Mouse (Mus musculus): Measurements from ENCODE around the gene Actl11.
A peak's percentile ranks its signal among the peaks of the same experiment; 100 is the strongest.

The Actl11 gene

DNA sequence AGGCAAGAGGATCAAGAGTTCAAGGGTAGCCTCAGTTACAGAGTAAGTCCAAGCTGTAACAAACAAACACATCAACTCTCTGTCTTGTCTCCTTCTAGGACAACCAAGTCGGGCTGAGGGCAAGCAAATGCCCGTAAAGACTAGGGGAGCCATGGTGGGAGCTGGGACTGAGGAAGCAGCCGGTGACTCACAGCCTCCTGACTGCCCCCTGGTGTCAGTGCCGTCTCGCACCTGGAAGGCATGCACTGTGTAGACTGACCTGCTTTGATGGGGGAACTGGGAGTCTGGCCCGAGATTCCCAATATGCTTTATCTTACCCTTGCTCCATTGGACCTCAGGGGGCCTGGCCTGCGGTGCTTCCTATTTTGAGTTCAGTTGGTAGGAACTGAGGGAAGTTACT, 5.2 kb upstream of the Actl11 start:
- peak; percentile 81 to 82 for DNase-seq

- DNase-seq = no peak
Observed at GRCm38 (mm10) chr9:107923956-107924355, 4.3 kb upstream of the Actl11 start.

DNA sequence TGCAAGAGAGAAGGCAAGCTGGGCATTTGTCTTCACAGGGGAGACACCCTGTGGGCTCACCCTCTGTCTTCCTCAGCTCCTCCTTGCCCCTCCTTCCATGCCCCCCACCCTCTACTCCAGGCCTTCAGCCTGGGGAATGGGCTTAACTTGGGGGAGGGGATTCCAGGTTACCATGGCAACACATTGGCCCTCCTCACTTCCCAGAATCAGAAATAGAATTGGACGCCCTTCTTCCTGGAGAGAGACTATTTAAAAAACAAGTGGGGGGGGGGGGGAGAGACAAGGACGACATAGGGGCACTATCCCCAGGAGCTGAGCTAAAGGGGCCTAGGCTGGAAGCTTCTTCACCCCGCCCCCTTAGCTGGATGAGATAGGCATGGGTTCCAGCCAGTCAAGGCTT, 3.0 kb upstream of the Actl11 start:
- no peak for DNase-seq

GRCm38 (mm10) chr9:107926920-107927420, 1.3 kb upstream of the Actl11 start:
- no peak for DNase-seq

- peak in 1 of 2 experiments; percentile 26 for DNase-seq
Observed at GRCm38 (mm10) chr9:107927749-107928148, 520 bp upstream of the Actl11 start.

GRCm38 (mm10) chr9:107932221-107932620, 4.0 kb downstream of the Actl11 start:
- no peak for DNase-seq

DNA sequence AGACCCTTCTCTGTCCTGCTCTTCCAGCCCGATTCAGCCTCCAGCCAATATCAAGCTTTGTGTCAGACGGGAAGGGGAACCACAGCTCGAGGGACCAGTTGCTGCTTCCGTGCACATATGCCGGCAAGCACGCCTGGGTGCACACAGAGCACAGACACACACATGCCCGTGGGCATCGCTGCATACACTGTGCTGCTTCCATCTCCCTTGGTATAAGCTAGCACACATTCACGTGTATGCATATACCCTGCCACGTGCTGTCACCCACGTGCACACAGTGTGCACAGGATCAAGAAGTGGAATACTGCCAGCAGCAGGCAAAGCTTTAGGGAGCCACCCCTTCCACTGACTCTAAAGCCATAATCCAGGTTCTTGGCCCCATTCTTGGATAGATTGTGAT, 5.9 kb downstream of the Actl11 start:
- DNase-seq = no peak

DNA sequence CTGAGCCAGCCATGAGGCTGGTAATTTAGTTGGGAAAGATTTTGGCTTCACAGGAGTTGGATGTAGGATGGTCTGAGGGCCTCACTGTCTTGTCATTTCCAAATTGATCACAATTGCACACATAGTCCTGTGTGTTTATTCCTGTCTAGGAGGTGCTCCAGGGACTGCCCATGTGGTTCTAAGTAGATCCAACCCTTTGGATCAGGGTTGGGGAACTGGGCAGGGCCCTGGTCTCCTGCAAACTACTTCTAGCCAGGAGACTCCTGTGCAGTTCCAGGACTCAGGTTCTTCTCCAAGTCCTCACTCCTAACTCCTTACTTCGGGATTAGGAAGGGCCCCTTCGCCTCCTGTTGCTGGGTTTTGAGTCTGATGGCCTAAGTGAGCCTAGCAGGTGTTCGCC, 7.1 kb downstream of the Actl11 start, which contains the start of gene Camkv:
Gene Camkv (plus strand): TSS at position 301 of the 400 bp plus-strand sequence.
- no peak for DNase-seq

GRCm38 (mm10) chr9:107935790-107936214, 7.5 kb downstream of the Actl11 start:
- DNase-seq = peak; percentile 31 to 56

- DNase-seq = peak; percentile 16 to 19
Observed at GRCm38 (mm10) chr9:107936215-107936822, 8.1 kb downstream of the Actl11 start.

- no peak for DNase-seq
Observed at GRCm38 (mm10) chr9:107936831-107937230, 8.6 kb downstream of the Actl11 start.

DNA sequence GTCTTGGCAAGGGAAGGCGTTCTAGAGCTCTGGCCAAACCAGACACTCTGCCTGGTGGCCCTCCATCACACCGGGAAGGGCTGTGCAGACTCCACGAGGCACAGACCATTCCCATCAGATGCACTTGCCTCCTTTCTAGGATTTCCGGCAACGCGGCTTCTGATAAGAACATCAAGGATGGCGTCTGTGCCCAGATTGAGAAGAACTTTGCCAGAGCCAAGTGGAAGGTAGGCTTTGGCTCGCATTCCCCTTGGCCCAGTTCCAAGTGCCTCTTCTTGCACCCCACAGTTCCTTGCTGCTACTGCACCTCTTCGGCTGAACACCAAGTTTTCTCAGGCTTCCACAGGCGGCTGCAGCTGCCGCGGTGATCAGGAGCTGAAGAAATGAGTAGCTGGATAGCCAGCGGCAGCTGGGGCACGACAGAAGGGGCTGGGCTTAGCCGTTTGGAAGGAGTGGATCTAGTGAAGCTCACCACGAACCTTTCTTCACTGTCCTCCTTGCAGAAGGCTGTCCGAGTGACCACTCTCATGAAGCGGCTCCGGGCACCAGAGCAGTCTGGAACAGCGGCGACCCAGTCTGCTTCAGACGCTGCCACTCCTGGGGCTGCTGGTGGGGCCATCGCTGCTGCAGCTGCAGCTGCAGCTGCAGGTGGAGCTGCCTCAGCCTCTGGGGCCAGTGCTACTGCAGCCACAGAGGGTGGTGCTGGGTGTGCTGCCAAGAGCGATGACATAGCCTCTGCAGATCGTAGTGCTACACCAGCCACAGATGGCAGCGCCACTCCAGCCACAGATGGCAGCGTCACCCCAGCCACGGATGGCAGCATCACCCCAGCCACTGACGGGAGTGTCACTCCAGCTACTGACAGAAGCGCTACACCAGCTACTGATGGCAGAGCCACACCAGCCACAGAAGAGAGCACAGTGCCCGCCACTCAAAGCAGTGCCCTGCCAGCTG, 19.2 kb downstream of the Actl11 start:
- DNase-seq = no peak

DNA sequence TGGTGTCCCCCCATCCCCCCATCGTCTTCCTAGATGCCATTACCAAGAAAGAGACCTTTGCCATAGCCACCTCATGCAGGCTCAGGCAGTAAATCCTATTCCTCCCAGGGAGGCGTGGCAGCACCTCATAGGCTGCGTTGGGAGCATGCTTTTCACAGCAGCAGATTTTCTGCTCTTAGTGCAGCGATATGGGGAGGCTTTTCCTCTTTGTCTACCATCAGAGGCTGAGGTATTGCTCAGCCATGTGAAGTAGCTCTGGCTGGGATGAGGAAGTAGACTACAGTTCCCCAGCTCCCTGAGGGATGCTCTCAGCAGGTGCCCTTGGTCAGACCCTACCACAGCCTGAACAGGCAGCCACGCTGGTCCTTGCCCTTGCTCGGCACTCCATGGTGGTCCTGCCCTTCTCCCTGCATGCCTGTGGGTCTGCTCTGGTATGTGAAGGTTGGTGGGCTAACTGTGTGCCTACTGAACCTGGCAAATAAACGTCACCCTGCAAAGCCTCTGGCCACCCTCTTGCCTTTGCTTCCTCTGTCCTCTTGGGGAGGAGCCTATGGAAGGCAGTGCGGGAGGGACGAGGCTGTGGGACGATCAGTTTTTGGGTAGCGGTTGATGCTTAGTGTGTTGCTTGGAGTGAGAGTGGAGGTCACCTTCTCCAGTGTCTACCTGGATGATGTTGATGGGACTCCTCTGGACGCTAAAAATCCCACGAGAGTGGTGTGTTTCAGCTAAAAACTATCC, 21.1 kb downstream of the Actl11 start:
- no peak for DNase-seq

GRCm38 (mm10) chr9:107949922-107950235, 21.6 kb downstream of the Actl11 start, which contains the start of gene Traip:
Gene Traip (plus strand): TSS chr9:107950136.
- no peak for DNase-seq

- DNase-seq = peak; percentile 96 to 97
Observed at GRCm38 (mm10) chr9:107950460-107951355, 22.4 kb downstream of the Actl11 start.

- DNase-seq = no peak
Observed at GRCm38 (mm10) chr9:107955613-107956289, 27.5 kb downstream of the Actl11 start.

DNA sequence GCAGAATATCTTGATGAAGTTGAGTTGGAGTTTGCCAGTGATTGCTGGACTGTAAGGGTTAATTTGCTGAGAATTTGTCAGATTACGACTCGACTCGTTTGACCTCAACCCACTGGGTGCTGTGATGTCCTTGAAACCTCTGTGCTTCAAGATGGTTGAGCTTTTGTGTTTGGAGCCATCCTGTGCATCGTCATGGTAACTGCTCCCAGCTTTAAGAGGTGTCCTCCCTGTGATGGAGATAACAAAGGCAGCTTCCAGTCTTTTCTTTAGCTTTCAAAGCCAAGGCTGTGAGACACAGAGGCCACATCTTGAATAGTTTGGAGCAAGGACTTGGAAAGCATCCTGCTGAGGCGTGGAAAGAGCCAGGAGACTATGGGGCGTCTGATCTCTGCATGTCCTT, 28.9 kb downstream of the Actl11 start:
- DNase-seq = no peak

GRCm38 (mm10) chr9:107959896-107960295, 31.6 kb downstream of the Actl11 start:
- no peak for DNase-seq

- DNase-seq = no peak
Observed at GRCm38 (mm10) chr9:107960928-107961327, 32.7 kb downstream of the Actl11 start.

GRCm38 (mm10) chr9:107961351-107961762, 33.1 kb downstream of the Actl11 start:
- DNase-seq = no peak

DNA sequence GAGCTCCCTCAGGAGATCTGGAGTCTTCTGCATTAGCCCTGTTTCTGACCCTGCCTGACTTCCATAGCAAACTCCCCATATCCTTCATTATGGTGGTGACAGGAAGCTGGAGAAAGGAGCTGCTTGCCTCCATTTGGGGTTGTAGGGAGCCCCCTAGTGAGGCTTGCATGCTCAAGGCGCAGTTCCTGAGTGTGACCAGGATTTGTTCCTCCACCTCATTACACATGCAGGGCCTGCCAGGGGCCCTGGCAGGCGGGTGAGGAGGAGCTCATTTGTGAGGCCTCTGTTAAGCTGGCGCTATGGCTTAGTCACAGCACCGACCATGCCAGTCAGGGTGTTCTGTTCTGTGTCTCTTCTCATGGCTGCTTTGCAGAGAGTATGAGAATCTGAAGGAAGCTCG, 33.6 kb downstream of the Actl11 start:
- DNase-seq = peak; percentile 48 to 60

Data from kidney, postnatal 4 days (tissue).